Mouse (Mus musculus): ENCODE data around the gene Tbcc. TPM values are rescaled to one million over a fixed set of nuclear protein-coding genes. Genes with fewer than 3 reads are reported as not detected.

Tbcc gene
- polyA plus RNA-seq, 1 experiment from 2014 or later, result 48.2 TPM

DNA sequence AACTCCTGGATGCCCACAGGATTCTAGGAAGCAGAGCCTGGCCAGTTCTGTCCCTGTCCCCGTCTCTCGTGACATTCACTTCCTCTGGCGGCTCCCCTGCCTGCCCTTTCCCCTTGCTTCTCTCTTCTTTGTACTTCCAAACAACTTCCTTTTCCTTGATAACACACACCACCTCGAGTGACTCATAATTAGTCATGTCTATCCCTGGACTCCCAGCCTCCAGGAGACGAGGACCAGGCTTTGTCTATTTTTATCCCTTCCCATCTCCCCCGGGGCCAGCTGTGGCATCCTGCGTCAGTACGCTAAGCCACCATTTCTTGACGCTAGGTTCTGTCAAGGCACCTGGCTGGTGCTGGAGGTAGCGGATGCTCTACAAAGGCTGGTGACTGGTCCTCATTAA, 16.4 kb upstream of the Tbcc start:
- Histone ChIP-seq H3K36me3 (no peaks in the 10 kb centered on the region), H3K4me2 (replicated peaks) (peak overlapping the region; percentile 38; the same call in 1 of the 2 replicates), H3K4me1 (replicated peaks) (peaks cover 13% of the 10 kb centered on the region), H3K4me3 (replicated peaks) (no peak overlapping the region), H3K9ac (no peak overlapping the region), H3K9me3 (no peaks in the 10 kb centered on the region), H3K27ac (no peak overlapping the region), H3K27me3 (replicated peaks) (no peaks in the 10 kb centered on the region)
- 19% methylated on average over 10 of the region's 10 CpGs for WGBS
- ATAC-seq, result peak; percentile 67

GRCm38 (mm10) chr17:46875626-46876025, 14.9 kb upstream of the Tbcc start:
- no peak for ATAC-seq
- WGBS, result 78% methylated on average over 3 of the region's 3 CpGs
- H3K4me2 ChIP-seq (replicated peaks), result no peak overlapping the region
- H3K36me3 ChIP-seq, result no peaks in the 10 kb centered on the region
- H3K4me3 ChIP-seq (replicated peaks), result no peak overlapping the region
- no peak overlapping the region for H3K27ac ChIP-seq
- H3K27me3 ChIP-seq (replicated peaks), result no peaks in the 10 kb centered on the region
- H3K9ac ChIP-seq, result no peak overlapping the region
- H3K9me3 ChIP-seq, result no peaks in the 10 kb centered on the region
- peaks cover 13% of the 10 kb centered on the region for H3K4me1 ChIP-seq (replicated peaks)

DNA sequence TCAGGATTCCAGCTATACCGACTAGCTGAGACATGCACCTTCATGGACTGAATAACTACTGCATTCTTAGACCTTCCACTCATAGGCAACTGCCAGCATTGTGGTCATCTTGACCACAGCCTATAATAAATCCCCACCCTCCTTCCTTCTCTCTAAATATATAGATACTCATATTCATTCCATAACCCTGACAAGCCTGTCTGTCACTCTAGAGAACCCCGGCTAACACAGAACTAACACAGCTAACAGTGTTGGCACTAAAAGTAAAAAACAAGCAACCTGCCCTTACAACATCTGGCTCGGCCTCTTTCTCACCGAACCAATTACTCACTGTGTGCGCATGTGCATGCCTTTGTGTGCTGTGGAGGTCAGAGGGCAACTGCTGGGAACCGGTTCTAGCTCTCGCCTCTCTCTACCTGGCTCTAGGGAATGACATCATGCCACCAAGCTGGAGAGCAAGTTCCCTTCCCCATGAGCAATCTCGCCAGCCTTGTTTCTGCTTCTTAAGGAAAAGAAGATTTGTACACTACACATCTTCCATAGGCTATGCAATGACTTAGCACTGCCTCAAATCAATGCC, 14.0 kb upstream of the Tbcc start:
- H3K9me3 ChIP-seq, result no peaks in the 10 kb centered on the region
- H3K4me1 ChIP-seq (replicated peaks), result peaks cover 13% of the 10 kb centered on the region
- 53% methylated on average over 8 of the region's 8 CpGs for WGBS
- no peak overlapping the region for H3K9ac ChIP-seq
- no peak overlapping the region for H3K4me2 ChIP-seq (replicated peaks)
- H3K4me3 ChIP-seq (replicated peaks), result no peak overlapping the region
- no peaks in the 10 kb centered on the region for H3K36me3 ChIP-seq
- no peaks in the 10 kb centered on the region for H3K27me3 ChIP-seq (replicated peaks)
- peak; percentile 79 for ATAC-seq
- peak overlapping the region; percentile 11; the same call in 1 of the 2 replicates for H3K27ac ChIP-seq

GRCm38 (mm10) chr17:46877061-46877460, 13.4 kb upstream of the Tbcc start:
- Histone ChIP-seq H3K36me3 (no peaks in the 10 kb centered on the region), H3K9me3 (no peaks in the 10 kb centered on the region), H3K4me1 (replicated peaks) (peaks cover 13% of the 10 kb centered on the region), H3K4me3 (replicated peaks) (no peak overlapping the region), H3K4me2 (replicated peaks) (no peak overlapping the region), H3K27ac (peak overlapping the region; percentile 11; the same call in 1 of the 2 replicates), H3K27me3 (replicated peaks) (no peaks in the 10 kb centered on the region), H3K9ac (no peak overlapping the region)
- 80% methylated on average over 5 of the region's 5 CpGs for WGBS
- no peak for ATAC-seq

- 31% methylated on average over 14 of the region's 14 CpGs for WGBS
- Histone ChIP-seq H3K4me2 (replicated peaks) (no peak overlapping the region), H3K27ac (no peak overlapping the region), H3K4me3 (replicated peaks) (no peak overlapping the region), H3K27me3 (replicated peaks) (no peaks in the 10 kb centered on the region), H3K4me1 (replicated peaks) (peaks cover 4% of the 10 kb centered on the region; the same call in 1 of the 2 replicates), H3K36me3 (no peaks in the 10 kb centered on the region), H3K9me3 (no peaks in the 10 kb centered on the region), H3K9ac (no peak overlapping the region)
- ATAC-seq, result no peak
These were observed 10.6 kb upstream of the Tbcc start for GRCm38 (mm10) chr17:46879841-46880311.

GRCm38 (mm10) chr17:46880322-46880721, 10.2 kb upstream of the Tbcc start:
- H3K4me3 ChIP-seq (replicated peaks), result no peak overlapping the region
- H3K9me3 ChIP-seq, result no peaks in the 10 kb centered on the region
- H3K4me1 ChIP-seq (replicated peaks), result peaks cover 6% of the 10 kb centered on the region; the same call in 1 of the 2 replicates
- no peaks in the 10 kb centered on the region for H3K27me3 ChIP-seq (replicated peaks)
- 50% methylated on average over 2 of the region's 2 CpGs for WGBS
- ATAC-seq, result no peak
- no peak overlapping the region for H3K4me2 ChIP-seq (replicated peaks)
- no peak overlapping the region for H3K9ac ChIP-seq
- H3K27ac ChIP-seq, result no peak overlapping the region
- H3K36me3 ChIP-seq, result no peaks in the 10 kb centered on the region

DNA sequence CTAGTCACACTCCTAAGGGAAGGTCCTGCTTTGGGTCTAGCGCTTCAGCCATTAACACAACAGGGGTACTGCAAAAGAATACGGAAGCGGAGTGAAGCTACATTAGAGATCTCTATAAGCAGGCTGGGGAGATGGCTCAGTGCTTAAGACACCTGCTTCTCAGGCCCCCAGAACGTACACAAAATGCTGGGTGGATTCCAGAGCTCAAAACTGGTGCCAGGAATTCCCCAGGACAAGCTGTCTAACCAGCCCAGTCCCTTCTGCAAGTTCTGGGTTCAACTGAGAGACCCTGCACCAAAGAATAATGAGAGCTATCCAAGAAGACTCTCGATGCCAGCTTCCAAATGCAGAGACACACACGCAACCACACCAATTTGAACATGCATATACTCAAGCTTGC, 8.8 kb upstream of the Tbcc start:
- no peaks in the 10 kb centered on the region for H3K27me3 ChIP-seq (replicated peaks)
- no peak overlapping the region for H3K4me2 ChIP-seq (replicated peaks)
- H3K9ac ChIP-seq, result no peak overlapping the region
- WGBS, result 83% methylated on average over 6 of the region's 6 CpGs
- no peak for ATAC-seq
- no peak overlapping the region for H3K27ac ChIP-seq
- H3K4me3 ChIP-seq (replicated peaks), result no peak overlapping the region
- peaks cover 16% of the 10 kb centered on the region for H3K4me1 ChIP-seq (replicated peaks)
- no peaks in the 10 kb centered on the region for H3K9me3 ChIP-seq
- no peaks in the 10 kb centered on the region for H3K36me3 ChIP-seq

DNA sequence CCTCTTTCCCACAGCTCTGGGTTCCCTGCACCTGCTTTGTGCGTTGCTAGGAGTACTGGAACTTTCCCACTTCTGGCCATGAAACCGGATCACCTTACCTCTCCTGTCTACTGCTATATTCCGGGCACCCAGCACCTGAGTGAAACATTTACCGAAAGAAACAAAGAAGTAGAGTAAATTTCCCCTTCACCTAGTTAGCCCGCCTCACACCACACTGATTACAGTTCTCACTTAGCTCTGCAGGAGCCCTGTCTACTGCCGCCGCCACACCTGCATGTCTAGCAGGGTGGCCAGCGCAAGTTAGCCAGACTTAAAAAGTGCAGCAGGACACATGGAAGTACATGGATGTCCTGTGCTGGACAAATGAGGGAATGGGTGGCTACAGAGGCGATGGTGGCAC, 7.4 kb upstream of the Tbcc start:
- 68% methylated on average over 9 of the region's 9 CpGs for WGBS
- ATAC-seq, result peak; percentile 43; the same call in 1 of the 2 replicates
- Histone ChIP-seq H3K27me3 (replicated peaks) (no peaks in the 10 kb centered on the region), H3K4me1 (replicated peaks) (peaks cover 12% of the 10 kb centered on the region), H3K9me3 (no peaks in the 10 kb centered on the region), H3K4me3 (replicated peaks) (no peak overlapping the region), H3K4me2 (replicated peaks) (no peak overlapping the region), H3K27ac (no peak overlapping the region), H3K36me3 (no peaks in the 10 kb centered on the region), H3K9ac (no peak overlapping the region)

DNA sequence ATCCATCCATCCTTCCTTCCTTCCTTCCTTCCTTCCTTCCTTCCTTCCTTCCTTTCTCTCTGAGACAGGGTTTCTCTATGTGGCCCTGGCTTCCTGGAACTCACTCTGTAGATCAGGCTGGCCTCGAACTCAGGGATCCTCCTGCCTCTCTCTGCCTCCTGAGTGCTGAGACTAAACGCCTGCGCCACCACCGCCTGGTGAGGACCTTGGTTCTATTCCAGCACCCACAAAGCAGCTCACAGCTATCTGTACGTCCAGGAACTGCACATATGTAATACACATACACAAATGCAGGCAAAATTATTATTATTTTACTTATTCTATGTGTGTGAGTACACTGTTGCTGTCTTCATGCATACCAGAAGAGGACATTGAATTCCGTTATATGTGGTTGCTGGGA, 5.7 kb upstream of the Tbcc start:
- 91% methylated on average over 6 of the region's 6 CpGs for WGBS
- Histone ChIP-seq H3K36me3 (no peaks in the 10 kb centered on the region), H3K27ac (no peak overlapping the region), H3K4me3 (replicated peaks) (no peak overlapping the region), H3K4me2 (replicated peaks) (no peak overlapping the region), H3K4me1 (replicated peaks) (peaks cover 12% of the 10 kb centered on the region), H3K9ac (no peak overlapping the region), H3K27me3 (replicated peaks) (no peaks in the 10 kb centered on the region), H3K9me3 (no peaks in the 10 kb centered on the region)
- no peak for ATAC-seq

DNA sequence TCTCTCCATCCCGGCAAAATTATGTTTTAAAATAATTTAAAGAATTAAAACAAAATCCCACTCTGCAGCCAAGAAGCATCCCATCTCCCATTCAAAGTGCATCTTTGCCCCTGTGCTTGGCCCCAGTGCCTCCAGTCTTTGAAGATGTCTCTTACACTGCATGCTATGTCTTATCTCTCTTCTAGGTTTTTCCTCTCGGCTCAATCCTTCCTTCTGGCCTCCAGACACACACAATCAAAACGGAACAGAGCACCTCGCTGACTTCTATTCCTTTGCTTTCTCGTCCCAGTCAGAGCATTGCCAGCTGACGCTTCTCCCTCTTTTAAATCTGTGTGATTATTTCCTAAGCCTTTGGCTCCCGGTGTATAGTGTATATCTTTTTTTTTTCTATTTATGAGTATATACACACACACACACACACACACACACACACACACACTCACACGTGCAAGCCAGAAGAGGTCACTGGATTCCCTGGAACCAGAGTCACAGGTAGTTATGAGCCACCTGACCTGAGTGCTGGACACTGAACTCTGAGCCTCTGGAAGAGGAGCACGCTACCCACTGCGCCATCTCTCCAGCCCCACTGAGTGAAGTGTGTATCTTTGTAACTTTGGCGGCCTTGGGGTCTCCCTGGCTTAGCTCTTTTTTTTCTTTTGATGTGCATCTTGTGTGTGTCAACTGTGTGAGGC, 5.1 kb upstream of the Tbcc start:
- Histone ChIP-seq H3K27me3 (replicated peaks) (no peaks in the 10 kb centered on the region), H3K9ac (no peak overlapping the region), H3K4me2 (replicated peaks) (no peak overlapping the region; the same call in 1 of the 2 replicates), H3K4me3 (replicated peaks) (no peak overlapping the region), H3K27ac (no peak overlapping the region), H3K36me3 (no peaks in the 10 kb centered on the region), H3K4me1 (replicated peaks) (peaks cover 12% of the 10 kb centered on the region), H3K9me3 (no peaks in the 10 kb centered on the region)
- ATAC-seq, result no peak
- WGBS, result 64% methylated on average over 11 of the region's 11 CpGs

- H3K9ac ChIP-seq, result no peak overlapping the region
These were observed 4.4 kb upstream of the Tbcc start for GRCm38 (mm10) chr17:46885910-46886643.

DNA sequence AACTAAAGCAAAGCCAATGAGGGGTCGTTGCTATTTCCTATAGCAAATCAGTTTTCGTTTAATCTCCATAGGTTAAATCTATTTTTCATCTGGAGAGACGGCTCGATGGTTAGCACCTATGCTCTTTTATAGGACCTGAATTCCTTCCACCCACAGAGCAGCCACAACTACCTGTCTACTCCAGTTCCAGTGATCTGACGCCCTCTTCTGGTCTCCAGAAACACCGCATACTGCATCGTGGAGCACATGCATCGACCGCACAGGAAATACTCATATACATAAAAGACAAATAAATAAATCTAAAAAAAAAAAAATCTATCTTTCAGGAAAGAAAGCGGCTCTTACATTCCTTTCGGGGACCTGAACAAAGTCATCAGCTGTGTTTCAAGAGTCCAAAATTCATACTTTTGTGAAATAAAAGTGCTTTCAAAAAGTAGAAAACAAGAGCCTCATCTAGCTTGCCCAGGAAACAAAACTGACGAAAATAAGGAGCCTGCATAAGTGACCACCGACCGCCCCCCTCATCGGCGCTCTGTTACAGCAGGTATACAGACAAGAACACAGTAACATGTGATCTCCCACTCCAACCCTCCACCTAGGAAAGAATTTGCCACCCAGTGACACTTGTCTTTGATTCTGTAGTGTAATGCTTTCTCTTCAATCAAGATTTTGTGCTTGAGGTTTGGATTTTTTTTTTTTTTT, 1.8 kb upstream of the Tbcc start:
- Histone ChIP-seq H3K9ac (peak overlapping the region; percentile 81; the same call in 1 of the 2 replicates), H3K27me3 (replicated peaks) (no peaks in the 10 kb centered on the region), H3K9me3 (no peaks in the 10 kb centered on the region), H3K27ac (peak overlapping the region; percentile 98; the same call in 1 of the 2 replicates), H3K4me2 (replicated peaks) (peak overlapping the region; percentile 89), H3K36me3 (no peaks in the 10 kb centered on the region), H3K4me3 (replicated peaks) (peak overlapping the region; percentile 90), H3K4me1 (replicated peaks) (peaks cover 28% of the 10 kb centered on the region)
- ATAC-seq, result no peak
- WGBS, result 37% methylated on average over 16 of the region's 16 CpGs

More at GRCm38 (mm10) chr17:46885910-46886643, 4.4 kb upstream of the Tbcc start:
- no peak overlapping the region for H3K4me3 ChIP-seq (replicated peaks)
- H3K27me3 ChIP-seq (replicated peaks), result no peaks in the 10 kb centered on the region
- peaks cover 12% of the 10 kb centered on the region for H3K4me1 ChIP-seq (replicated peaks)
- H3K27ac ChIP-seq, result no peak overlapping the region
- 30% methylated on average over 17 of the region's 17 CpGs for WGBS
- no peak for ATAC-seq
- no peaks in the 10 kb centered on the region for H3K9me3 ChIP-seq
- H3K36me3 ChIP-seq, result no peaks in the 10 kb centered on the region
- H3K4me2 ChIP-seq (replicated peaks), result peak overlapping the region; percentile 7; the same call in 1 of the 2 replicates
